Mouse (Mus musculus): ENCODE data around the gene Stub1.

- TF ChIP-seq CTCF (IDR thresholded peaks at IDR 0.05 in 2 of 3, conservative IDR thresholded peaks at IDR 0.05 in 1 of 3; ENCODE audit: control insufficient read depth in 1 of 3, insufficient read depth in 1 of 3, low read depth in 2 of 3, low read length in 3 of 3, poor library complexity in 1 of 3, severe bottlenecking in 1 of 3) (no peak), ZMIZ1 (IDR thresholded peaks at IDR 0.05; ENCODE audit: low read depth, low read length) (no peak), SMC3 (IDR thresholded peaks at IDR 0.05; ENCODE audit: low read depth, low read length) (no peak), NRF1 (IDR thresholded peaks at IDR 0.05; ENCODE audit: insufficient read depth, low read depth, low read length, poor library complexity, severe bottlenecking) (no peak), MAX (IDR thresholded peaks at IDR 0.05; ENCODE audit: low read length) (no peak), POLR2A (IDR thresholded peaks at IDR 0.05; ENCODE audit: control insufficient read depth in 1 of 2, insufficient read depth in 1 of 2, low read depth in 1 of 2, low read length in 2 of 2, poor library complexity in 1 of 2) (no peak; a peak in 2 of 4 replicates), USF1 (IDR thresholded peaks at IDR 0.05; ENCODE audit: low read depth, low read length) (no peak)
Measured at GRCm38 (mm10) chr17:25836397-25837075, 3.3 kb upstream of the Stub1 start.
